Mouse (Mus musculus) heart, postnatal 0 days (tissue): ENCODE data around the gene Mafb.

ENCODE experiments used
- CTCF ChIP-seq: IDR thresholded peaks from 2 replicates; pipeline ENCODE4 v1.5.1; 2016; ENCODE audit warnings: antibody characterized with exemption, control low read depth, low read depth
- EP300 ChIP-seq: IDR thresholded peaks from 2 replicates; pipeline ENCODE4 v1.6.1; 2016; ENCODE audit warnings: antibody characterized with exemption, low read depth

DNA sequence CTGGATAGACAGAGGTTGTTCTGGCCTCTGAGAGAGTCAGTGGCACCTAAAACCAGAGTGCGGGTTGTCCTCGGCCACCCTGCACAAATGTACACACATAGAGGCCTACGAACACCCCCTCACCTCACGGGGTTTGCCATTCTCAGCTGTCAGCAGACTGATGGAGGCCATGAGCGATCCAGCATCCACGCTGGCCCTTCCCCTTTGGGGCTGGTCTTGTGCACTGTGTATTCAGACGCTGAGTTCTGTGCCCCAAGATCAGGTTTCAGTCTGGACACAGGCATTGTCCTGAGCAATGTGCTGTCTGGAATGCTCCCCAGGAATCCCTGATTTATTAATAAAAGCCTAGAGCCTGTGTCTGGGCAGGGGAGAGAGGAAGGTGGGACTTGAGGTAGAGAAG, 18.1 kb downstream of the Mafb start:
- no peak for TF ChIP-seq CTCF
- TF ChIP-seq EP300 = no peak
